Mouse (Mus musculus): ENCODE measurements around the gene Morn2.

- TF ChIP-seq E2F4 (IDR thresholded peaks at IDR 0.05; ENCODE audit: insufficient read depth) (no peak), TCF3 (IDR thresholded peaks at IDR 0.05; ENCODE audit: insufficient read length, low read depth) (no peak), POLR2A (IDR thresholded peaks at IDR 0.05; ENCODE audit: insufficient read length, low read depth) (no peak), MAX (IDR thresholded peaks at IDR 0.05; ENCODE audit: low read depth) (no peak), MYOD1 (IDR thresholded peaks at IDR 0.05; ENCODE audit: control insufficient read depth in 1 of 3, insufficient read length in 2 of 3, low read depth in 2 of 3) (no peak), USF1 (IDR thresholded peaks at IDR 0.05; ENCODE audit: low read depth) (no peak)
Observed at GRCm38 (mm10) chr17:80243116-80243515, 46.9 kb upstream of the Morn2 start.

All from myocyte (in vitro differentiated cells).